Mouse (Mus musculus) hematopoietic stem cell, adult 5-6 weeks (primary cell): ENCODE data around the gene Ugdh. TPM values are rescaled to one million over a fixed set of nuclear protein-coding genes. Genes with fewer than 3 reads are reported as not detected.
A peak's percentile ranks its signal among the peaks of the same experiment; 100 is the strongest.
"Not testable (repeated sequence)": the region's sequence is repeated elsewhere in the genome, so short reads cannot be mapped to it uniquely, and the experiment has no call there.

Source experiments
- ATAC-seq, 2 experiments: fragments of 125-278 bp in 1 of 2; replicated peaks in 1 of 2; 2 replicates each; pipeline ENCODE4 v1.8.0; 2016 to 2017; ENCODE audit warnings: inconsistent platforms in 2 of 2, mild to moderate bottlenecking in 2 of 2, moderate number of reproducible peaks in 2 of 2, low read depth in 1 of 2, moderate TSS enrichment in 1 of 2; ENCODE audit not compliant: low FRiP score in 2 of 2, poor library complexity in 2 of 2, severe bottlenecking in 2 of 2, insufficient read depth in 1 of 2, low TSS enrichment in 1 of 2
- total RNA-seq: library from RNA; stranded (forward); fragments of 172-1452, 232-1000 nt; gene quantifications from 2 replicates; pipeline ENCODE4 v1.2.3, GENCODE M21; 2017

Ugdh gene
- total RNA-seq = 24.6 and 41.0 TPM in 2 replicates

DNA sequence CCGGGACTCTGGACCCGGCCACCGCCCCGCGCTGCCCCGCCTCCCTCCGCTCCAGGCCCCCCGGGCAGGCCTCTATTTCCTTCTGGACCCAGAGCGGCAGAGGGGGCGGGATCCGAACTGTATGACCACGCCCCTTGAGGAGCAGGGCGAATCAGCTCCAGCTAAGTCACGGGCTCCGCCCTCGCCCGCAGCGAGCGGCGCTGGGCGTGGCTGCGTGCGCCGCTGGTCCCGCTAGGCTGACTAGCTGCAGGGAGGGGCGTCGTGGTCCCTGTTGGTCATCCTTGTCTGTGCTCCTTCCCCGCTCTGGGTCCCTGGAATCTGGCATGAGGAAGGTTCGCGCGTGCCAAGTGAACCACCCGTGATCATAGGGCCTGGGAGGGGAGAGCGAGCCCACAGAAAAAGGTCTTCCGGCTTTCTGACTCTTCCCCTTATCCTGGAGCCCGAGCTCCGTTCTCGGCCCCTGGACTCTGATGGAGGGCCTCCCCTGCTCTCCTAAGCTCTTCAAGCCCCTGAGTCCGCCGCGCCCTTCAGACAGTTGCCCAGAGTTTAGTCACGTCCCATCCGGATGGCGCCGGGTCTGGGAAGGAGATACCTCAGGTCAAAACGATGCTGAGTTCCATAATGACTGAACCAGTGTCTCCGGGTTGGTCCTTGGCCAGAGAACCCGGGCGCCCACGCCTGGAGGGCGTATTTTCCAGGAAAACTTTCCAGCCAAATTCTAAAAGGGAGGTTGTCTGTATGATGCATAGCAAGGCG is at the start of gene Ugdh:
Gene Ugdh (minus strand): TSS at position 144 of the 756 bp plus-strand sequence.
- ATAC-seq = peak; percentile 96 to 98

DNA sequence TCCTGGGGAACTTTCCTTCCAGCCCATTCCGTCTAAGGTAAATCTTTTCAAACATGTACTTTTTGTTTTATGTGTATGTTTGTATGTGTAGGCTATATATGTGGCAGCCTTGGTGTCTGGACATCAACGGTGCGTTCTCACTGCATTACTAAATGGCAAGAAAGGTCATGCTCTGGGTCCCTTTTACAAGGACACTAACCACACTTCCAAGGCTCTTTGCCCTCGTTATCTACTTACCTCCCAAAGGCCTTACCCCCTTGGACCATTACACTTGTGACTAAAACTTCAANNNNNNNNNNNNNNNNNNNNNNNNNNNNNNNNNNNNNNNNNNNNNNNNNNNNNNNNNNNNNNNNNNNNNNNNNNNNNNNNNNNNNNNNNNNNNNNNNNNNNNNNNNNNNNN is 47.2 kb upstream of the Ugdh start:
- ATAC-seq = no peak

DNA sequence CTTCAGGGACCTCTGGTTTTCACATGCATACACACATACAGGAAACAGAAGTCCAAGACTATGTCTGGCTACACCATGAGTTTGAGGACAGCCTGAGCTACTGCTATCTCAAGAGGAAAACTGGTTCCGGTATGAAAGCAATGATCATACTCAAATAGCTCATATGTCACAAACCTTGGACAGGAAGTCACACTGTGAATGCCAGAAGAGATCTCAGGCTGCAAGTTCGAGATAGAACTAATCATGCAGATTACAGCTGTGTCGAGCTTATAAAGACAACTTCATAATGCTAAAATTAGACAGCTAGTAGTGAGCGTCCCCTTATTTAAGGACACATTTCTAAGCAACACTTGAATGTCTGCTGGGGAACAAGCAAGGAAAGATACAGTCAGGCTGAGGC is 44.8 kb upstream of the Ugdh start:
- peak in 1 of 2 experiments; percentile 22; a peak in 1 of 4 replicates for ATAC-seq

DNA sequence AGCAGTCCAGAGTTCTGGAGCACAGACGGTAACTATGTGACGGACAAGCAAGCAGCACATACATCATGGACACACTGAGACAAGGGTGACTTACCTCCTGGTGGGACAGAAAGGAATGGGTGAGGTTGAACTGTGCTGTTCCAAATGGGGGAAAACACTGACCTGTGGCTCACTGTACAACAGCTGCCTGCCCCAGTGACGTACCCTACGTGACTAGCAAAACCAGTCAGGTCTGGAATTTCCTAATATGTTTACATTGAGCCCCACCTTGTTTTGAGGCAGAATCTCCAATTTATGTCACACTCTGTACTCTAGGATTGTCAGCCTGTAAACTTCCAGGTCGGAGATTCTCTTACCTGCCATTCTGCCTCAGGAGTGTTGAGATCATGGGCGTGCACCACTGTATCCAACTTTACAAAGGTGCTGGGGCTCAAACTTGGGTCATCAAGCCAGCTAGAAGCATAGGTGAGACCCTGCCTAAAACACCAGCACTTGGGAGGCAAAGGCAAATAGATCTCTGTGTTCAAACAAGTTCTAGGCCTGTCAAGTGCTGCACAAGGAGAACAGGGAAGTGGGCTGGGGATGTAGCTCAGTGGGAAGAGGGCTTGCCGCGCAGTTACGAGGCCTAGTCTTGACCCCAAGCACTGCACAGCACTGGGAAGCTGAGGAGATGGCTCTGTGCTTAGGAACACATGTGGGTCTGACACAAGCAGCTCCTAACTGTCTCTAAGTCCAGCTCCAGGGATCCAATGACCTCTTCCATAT is 44.1 kb upstream of the Ugdh start:
- ATAC-seq = no peak

DNA sequence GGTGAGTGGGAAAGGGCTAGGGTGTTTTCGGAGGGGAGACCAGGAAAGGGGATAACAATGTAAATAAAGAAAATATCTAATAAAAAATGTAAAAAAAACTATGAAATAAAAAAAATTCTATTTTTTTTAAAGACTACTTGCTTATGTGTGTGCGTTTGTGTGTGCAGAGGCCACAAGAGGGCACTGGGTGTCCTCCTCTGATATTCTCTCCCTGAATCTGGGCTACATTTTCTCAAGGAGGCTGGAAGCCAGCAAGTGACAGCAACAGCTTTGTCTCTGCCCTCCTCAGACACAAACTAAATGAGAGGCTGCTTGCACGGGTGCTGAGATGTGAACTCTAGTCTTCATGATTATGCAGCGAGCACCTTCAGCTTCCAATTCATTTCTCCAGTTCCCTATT is 42.5 kb upstream of the Ugdh start:
- ATAC-seq = no peak

DNA sequence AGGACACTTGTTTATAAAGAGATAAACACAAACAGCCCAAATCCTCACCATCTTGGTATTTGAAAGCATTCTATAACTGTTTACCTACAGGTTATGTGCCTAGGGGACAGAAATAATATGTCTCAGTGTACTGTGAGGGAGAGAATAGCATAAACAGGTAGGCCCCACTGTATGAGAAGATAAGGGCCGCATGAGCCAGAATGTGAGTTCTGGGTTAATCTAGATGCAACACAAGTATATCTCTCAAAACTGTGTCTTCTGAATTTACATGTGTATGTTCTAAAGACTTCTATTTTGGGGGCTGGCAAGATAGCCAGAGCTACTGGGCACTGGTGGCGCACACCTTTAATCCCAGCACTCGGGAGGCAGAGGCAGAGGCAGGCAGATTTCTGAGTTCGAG is 41.0 kb upstream of the Ugdh start:
- ATAC-seq = not testable (repeated sequence)

DNA sequence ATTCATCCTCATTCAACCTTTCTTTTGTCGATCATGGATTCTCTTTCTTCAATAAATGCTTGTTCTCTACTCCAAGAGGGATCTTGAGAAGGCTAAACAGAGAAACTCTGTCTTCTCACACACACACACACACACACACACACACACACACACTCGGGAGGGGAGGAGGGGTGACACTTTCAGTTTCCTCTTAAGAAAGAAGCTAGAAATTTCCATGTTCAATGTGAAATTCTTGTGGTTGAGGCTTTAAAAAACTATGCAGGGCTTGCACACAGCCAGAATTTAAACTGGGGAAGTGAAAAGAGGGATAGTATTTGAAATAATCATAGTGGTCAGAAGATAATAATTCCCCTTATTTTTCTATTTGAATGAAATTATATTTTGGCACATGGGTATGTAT is 40.1 kb upstream of the Ugdh start:
- ATAC-seq = peak; percentile 24 to 39; a peak in 1 of 4 replicates

DNA sequence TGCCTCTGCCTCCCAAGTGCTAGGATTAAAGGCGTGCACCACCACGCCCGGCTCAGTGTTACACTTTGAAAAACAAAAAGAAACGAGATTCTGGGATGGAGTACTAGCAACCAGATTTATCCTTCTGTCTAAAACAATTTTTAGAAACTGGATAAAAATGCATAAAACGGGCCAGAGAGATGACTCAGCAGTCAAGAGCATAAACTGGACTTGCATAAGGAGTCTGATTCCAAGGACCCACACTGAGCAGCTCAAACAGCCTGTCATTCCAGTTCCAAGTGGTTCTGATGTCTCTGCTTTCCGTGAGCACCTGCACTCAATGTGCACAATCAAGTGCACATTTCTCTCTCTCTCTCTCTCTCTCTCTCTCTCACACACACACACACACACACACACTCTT is 34.0 kb upstream of the Ugdh start:
- ATAC-seq = no peak

DNA sequence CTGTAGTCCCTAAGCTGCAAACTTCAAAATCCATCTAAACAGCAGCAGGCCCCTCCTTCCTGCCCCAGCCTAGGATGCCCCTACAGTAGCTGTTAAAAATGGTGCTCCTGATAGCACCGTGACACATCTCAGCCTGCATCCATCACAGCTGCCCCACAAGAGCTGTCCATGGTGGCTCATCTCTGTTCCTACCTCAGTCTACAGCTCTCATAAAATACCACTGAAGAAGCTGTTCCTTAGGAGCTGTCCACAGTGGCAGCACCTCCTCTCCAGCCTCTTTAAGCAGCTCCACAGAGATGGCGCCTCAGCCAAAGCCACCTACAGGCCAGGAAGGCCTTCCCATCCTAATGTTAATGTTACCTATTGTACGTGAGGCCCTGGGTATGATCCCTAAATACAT is 31.2 kb upstream of the Ugdh start:
- no peak for ATAC-seq

DNA sequence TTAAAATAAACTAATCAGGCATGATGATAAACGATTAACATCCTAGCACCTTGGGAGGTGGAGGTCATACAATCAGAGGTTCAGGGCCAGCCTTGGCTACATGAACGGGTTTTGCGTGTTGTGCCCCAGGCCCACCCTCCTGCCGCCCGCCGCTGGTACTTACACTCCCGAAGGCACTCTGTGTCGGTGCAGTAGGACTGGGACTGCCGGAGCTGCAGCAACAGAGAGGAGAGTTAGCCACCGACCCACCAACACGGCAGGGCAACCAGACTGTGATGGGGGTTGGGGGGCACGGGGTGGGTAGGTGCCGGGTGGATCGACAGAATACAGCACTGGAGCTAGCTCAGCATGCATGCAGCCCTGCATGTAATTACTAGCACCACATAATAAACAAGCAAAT is 24.6 kb upstream of the Ugdh start:
- ATAC-seq = no peak

DNA sequence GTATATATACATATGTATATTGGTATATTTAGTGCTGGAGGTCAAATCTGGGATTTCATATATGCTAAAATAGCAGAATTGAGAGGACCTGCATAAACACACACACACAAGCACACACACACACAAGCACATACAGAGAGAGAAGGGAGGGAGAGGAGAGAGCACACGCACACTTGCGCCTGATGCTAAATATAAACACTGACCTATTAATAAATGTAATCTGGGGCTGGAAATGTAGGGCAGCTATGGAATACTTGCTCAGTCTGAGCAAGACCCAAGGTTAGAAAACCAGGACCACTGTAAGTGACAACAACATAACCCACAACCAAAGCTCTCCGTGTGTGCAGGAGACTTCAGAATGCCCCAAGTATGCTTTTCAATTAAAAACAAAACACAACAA is 23.7 kb upstream of the Ugdh start:
- no peak for ATAC-seq

DNA sequence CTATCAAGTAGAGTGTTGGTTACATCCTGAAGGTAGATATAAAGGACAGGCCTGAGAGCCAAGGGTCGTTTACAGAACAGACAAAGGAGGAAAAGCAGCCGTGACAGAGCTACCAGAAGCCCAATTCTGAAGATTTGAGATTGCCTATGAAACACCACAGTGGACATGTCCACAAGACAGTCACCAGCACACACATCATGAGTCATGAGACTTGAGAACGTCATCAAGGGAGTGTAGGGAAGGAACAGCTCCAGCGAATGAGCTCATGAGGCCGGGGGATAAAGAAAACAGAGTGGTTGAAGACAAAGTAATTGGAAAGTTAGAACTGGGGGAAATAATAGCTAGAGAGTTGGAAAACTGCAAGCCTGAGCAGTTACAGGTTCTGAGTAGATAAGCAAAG is 22.1 kb upstream of the Ugdh start:
- no peak for ATAC-seq

DNA sequence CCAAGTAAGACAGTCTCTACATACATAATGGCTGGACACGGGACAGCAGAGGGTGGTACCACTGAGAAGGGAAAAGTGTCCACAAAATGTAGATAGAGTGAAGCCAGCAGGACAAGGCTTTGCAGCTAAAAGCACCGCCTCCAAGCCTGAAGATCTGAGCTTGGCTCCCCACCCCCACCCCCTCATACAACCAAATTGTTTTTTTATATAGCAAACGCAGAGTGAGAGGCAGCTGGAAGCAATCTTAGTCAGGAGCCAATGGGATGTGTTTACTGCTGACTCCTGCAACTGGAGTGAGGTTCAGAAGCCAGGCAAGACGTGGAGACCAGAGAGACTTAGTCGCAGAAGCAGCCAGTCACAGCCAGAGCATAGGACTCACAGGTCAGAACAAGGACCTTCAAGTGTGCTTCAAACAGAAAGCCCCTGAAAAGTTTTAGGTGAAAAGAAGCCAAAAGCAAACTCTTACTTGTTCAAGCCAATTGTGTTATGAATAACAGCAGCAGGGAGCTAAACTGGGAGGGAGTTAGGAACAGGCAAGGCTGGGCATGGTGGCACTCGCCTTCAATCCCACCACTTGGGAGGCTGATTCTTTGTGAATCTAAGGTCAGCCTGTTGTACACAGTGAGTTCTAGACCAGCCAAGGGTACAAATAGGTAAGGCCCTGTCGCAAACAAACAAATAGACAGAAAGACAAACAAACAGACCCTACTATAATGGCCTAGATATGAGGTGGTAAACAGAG is 21.5 kb upstream of the Ugdh start:
- no peak for ATAC-seq

DNA sequence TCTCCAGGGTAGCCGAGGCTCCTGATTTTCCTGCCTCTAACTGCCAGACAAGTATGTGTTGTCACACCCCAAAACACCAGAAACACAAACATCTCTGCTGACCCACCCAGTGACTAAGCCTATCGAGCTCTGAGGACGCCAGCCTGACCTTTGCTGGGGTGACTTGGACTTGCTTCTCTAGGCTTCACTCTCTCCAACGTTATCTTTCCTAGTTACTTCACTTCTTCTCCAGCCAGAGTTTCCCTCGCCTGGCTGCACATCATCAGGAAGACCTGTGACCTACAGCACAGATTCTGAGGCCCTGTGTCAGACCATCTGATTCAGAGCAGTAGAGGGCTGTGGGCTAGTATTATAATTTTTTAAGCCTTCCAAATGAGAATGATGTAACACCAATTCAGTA is 19.0 kb upstream of the Ugdh start:
- ATAC-seq = no peak

DNA sequence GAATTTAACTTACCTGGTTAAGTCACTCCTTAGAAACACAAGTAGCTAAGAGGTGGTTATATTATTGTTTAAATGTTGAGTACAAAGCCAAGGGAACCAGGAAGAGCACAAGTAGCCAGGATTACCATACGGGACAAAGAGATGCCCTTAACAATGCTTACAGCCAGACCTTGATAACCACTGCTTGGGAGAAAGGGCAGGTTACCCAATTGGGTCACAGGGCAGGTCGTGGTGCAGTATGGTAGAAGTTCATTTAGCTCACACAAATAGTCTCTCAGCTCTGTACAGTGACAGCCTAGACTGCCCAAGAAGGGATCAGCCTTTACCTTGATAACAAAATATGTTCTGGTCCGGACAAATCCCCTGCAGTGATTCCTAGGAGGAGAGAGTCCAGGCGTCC is 13.2 kb upstream of the Ugdh start:
- no peak for ATAC-seq

DNA sequence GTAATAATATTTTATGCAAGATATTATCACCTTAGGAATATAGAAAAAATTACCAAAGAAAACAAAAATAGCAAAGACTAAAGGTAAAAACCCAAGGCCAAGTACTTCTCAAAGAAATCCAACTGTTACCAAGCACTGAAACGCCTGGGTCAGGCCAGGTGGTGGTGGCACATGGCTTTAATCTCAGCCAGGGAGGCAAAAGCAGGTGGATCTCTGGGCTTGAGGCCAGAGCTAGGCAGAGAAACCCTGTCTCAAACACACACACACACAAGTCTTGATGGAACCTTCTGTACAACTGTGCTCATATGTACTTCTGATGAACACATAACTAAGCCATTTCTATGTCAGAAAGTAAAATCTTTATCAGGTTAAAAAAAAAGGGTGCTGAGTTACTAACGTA is 12.1 kb upstream of the Ugdh start:
- no peak for ATAC-seq

DNA sequence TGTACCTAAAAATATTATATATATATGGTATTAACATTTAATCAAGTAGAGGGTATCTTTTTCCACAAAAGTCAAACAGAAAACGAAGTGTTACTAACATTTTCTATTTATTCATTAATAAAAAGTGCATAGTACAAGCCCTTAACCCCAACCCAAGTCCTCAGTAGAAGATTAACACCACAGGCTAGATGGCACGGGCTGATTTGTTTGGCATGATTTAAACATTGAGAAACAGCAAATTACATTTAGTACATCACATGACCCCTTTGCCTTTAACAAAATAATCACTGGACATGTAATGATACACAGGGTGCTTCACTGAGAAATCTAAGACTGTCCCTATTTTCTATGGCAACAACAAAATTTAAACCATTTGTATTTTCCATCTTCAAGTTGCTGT is 11.0 kb upstream of the Ugdh start:
- no peak for ATAC-seq

DNA sequence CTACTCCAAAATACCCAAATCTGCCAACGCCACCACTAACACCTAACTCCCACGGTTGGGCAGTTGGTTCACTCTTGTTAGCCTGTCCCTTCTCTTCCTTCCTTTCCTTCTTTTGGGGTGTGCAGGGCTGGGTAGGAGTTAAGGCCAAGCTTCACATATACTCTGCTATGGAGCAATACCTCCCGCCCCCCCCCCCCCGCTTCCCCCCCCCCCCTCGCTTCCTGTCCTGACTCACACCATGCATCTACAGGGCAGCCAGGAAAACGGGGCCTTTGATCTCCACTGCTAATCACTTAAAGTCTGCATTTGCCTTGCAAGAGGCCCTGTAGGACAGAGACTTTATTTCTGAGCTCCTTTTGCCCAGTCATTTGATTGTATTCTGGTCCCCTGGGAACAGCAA is 9.2 kb upstream of the Ugdh start:
- no peak for ATAC-seq
